Mouse (Mus musculus): ENCODE measurements at regions not wholly inside any gene's neighbourhood (a gene's known extent, or its start where the extent isn't known, plus 50 kb on each side); places are given as distances from the start of the nearest gene placed in this dataset.

DNA sequence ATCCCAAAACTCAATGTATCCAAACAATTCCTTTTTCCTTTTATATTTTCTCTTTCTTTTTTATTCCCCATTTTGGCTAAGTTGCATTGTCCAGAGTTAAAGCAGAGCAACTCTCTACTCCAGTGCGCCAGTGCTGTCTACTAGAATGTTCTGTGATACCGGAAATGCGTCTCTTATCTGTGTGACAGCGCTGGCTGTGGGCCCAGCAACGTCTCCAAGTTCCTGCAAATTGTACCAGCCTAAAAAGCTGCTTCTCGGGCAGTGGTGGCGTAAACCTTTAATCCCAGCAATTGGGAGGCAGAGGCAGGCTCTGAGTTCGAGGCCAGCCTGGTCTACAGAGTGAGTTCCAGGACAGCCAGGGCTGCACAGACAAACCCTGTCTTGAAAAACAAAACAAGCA lies 59.4 kb downstream of the Cox18 start:
- ATAC-seq (replicated peaks; ENCODE audit: low FRiP score, low TSS enrichment, poor library complexity, severe bottlenecking): peak; percentile 71

DNA sequence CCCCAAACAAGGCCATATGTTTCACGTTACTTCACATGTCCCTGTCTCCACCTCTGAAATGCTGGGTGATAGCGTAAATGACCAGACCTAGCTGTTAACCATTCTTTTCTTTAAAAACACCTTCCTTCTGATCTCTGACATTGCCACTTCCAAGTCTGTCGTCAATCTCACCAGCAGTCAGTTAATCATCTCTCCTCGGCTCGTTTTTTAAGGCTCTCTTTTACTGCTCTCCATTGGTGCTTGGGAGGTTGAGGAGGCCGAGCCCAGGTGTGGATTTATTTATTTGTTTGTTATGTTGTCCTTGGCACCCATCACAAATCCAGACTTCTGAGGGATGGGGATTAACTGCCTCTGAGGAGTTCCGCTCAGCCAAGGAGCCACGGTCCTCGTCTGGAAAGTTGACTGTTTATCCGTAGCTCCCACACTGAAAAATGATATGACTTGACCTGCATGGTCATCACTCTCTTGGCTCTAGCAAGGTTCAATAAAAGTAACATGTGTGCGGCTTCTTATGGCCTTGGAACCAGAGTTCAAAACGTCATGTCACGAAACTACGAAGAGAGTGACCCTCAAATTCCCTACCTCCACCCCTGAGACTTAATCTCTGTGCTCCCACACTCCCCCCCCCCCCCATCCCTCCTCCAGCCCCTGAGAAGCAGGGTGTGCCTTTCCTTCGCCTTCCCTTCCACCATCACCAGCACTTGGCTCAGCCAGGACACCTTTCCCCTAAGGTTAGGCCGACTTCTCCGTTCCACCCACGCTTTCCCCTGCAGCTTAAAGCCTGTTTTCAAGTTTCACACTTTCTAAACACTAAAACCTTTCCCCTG lies 60.6 kb downstream of the Cox18 start:
- ATAC-seq (replicated peaks; ENCODE audit: low FRiP score, low TSS enrichment, poor library complexity, severe bottlenecking): no peak

DNA sequence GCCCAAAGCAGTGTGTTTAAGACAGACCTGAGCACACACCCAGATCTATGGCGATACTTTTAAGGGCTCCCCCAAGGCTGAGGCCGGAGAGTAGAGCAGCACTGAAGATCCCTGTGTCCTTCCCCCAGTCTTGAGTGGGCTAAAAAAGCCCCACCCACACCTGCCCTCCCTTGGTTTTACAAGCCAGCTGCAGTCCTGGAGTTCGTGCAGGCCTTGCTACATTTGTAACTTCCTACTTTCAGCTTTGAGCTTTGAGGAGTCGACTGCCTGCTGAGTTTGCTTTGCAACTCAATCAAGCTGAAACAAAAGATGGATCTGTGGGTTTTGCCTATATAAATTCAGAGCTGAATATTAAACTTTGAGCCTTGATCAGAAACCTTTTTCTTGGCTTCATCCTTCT lies 63.5 kb downstream of the Cox18 start:
- ATAC-seq (replicated peaks; ENCODE audit: low FRiP score, low TSS enrichment, poor library complexity, severe bottlenecking): no peak

DNA sequence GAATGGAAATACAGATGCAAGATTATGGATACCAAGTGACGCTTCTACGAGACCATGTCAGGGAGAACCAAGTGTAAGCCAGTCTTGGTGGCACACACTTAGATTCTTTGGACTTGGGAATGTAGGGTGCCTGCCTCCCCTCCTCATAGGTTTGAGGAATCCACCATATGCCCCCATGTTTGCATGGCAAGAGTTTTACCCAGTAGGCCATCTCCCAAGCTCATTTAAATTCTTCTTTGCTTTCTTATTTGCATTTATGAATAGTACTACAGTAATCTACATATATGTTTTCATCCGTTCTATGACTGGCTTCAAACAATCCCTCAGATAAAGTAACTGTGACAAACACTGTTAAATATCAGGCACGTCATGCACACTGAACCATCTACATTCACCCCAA lies 67.3 kb downstream of the Cox18 start:
- ATAC-seq (replicated peaks; ENCODE audit: low FRiP score, low TSS enrichment, poor library complexity, severe bottlenecking): no peak

DNA sequence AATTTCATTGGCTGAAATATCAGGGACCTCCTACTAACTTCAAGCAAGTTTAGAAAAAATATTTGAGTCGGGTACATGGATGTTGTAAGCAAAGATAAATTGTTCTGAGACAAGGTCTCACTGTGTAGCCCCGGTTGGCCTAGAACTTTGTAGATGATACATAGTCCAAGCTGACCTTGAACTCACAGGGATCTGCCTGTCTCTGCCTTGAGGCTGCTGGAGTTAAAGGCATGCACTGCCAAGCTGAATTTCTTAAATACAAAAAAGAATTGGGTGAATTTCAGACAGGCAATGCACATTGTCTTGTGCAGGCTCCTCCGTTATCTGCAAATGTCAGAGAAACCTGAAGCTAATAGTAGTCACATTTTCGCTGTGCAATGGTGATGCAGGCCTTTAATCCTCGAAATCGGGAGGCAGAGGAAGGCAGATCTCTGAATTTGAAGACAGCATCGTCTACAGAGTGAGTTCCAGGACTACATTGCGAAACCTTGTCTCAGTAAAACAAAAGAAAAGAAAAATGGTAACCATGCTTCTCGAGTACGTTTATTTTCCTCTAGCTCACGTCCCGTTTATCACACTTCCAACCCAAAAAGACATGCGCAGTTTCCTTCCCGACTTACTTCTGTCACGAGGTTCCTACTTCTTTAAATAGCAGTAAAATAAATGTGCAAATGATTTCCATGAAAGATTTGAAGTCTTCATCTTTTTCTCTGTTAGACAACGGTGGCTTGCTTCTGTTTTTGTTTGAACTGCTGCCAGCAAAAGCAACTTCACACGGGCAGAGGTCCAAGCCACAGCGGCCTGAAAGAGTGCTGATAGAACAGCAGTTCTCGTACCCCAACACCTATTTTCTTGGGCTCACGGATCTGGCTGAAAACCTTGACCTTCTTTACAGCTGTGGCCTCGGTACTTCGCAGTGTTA lies 73.9 kb downstream of the Cox18 start:
- peak; percentile 96 for ATAC-seq (replicated peaks; ENCODE audit: low FRiP score, low TSS enrichment, poor library complexity, severe bottlenecking)

DNA sequence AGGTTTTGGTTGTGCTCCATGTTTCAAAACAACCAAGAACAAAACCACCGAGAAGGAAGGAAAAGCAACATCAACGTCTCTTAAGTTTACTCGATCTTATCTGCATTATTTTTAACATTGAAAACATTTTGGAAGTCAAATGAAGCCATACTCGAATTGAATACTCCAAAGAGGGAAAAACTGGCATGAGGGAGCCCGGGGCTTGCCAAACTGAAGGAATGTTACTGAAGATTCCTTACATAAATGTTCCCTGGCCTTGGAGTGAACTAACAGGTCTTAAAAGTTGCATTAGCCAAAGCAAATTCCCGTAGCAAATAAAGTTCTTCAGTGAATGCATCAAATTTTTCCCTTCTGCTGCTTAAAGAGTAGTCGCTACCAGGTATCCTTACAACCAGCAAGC lies 87.8 kb downstream of the Cox18 start:
- ATAC-seq (replicated peaks; ENCODE audit: low FRiP score, low TSS enrichment, poor library complexity, severe bottlenecking): no peak

DNA sequence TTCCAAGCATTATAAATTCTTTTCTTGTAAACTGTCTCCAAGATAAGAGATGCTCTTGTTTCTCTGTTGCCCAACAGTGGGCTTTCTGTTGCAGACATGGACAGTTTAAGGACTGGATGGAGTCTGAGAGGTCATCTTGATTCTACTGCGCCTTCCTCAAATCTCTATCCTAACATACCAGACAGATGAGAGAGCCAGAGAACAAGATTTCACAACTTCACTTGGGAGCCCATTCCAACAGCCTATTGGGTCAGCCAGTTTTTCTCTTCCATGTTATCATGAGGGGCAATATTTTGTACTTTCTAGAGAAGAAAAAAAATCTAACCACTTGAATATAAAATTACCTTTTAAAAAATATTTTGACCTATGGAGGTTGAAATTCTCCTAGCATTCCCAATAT lies 116.8 kb downstream of the Cox18 start:
- ATAC-seq (replicated peaks; ENCODE audit: low FRiP score, low TSS enrichment, poor library complexity, severe bottlenecking): no peak

DNA sequence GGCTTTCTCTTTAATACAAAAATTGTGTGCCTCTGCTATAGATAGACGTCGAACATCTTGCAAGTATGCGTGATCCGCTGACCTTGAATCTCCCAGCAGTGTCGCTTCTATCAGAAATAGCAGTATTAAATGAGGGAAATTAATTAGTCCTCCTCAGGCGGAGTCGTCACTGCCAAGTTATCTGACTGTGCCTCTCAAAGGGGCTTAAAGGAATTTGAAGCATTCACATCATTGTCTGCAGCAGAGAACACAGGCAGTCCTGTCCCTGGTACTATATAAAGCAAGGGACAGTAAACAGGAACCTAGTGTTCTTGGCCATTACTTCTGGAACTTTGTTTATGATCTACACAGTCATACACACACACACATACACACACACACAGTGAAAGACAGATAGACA lies 119.1 kb downstream of the Cox18 start:
- ATAC-seq (replicated peaks; ENCODE audit: low FRiP score, low TSS enrichment, poor library complexity, severe bottlenecking): no peak

DNA sequence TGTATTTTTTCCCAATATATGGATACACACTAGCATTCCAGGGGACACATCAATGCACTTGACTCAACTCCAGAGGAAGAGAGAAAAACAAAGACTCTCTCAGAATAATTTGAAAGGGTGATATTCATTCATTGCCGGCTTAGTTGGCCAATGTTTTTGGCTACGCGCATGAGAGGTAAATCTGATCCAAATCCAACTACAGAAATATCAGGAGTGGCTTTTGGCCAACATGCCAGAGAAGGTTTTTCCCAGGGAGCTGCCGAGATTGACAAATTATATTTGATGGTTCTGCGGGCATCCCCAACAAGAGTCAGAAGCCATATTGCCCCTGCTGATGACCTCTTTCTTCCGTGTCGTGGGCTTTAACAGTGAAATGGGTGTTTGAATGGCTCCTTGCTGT lies 135.3 kb downstream of the Cox18 start:
- ATAC-seq (replicated peaks; ENCODE audit: low FRiP score, low TSS enrichment, poor library complexity, severe bottlenecking): no peak

DNA sequence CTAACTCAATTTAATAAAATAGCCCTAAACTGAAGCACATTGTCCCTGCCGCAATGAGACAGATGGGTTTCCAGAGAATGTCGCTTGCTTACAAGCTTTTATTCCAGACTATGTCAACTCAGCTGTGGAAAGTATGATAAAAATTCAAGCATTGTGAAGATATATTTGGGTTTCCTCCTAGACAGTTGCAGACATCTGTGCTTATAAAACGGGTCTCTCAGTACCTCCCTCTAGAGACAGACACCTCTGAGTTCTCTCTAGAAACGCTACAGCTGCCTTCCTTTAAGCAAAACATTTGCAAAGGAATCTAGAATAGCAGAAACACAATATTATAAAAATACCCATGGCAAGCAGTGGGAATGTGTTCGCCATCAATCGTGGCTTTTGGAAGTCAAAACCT lies 137.3 kb downstream of the Cox18 start:
- no peak for ATAC-seq (replicated peaks; ENCODE audit: low FRiP score, low TSS enrichment, poor library complexity, severe bottlenecking)

DNA sequence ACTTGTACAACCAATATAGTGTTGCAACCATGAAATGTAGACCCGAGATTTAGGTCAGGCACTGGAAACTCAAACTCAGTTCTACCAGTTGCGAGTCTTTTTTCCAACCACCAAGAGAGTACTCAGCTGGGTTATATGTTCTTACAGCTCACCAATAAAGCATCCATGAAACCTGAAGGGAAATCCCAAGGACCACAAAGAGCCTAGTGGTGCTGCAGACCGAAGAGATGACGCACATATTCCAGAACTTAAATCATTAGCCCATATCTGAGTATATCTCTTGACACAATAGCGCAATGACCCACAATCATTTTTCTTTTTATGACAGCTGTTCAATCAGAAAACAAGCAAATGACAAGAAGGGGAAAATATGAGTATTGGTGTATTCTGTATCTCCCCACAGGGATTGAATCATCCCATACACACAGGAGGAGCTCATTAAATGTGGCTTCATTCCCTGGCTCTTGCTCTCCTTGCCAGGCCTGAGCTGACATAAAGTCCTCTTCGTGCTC lies 146.7 kb downstream of the Cox18 start:
- no peak for ATAC-seq (replicated peaks; ENCODE audit: low FRiP score, low TSS enrichment, poor library complexity, severe bottlenecking)

DNA sequence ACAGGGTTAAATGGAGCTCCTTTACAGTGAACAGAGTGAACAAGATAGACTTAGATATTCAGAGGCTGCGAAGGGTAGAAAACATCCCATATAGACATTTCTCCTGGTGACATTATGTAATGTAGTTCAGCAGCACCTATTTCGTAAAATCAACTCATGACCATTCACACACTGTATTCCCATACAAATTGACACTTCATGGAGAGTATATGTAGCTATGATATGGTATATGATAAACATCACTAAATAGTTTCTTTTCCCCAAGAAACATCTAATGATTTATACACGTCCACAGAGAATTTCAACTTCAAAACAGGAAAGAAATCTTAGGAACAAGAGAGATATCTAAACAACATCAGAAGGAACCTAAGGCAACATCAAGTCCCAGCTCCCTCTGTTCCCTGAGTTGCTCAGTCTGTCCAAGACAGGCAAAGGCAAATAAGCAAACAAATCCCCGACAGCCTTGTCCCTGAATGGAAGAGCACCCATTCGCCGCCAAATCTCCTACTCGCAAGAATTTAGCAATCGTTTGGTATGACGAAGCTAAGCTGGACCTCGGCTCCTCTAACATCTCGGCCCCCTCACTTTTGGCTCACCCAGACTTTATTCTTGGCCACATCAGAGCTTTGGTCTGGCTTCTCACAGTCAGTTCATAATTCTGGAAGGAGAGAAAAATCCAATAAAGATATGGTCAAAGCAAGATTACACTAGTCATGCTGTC lies 148.0 kb downstream of the Cox18 start:
- ATAC-seq (replicated peaks; ENCODE audit: low FRiP score, low TSS enrichment, poor library complexity, severe bottlenecking): no peak

DNA sequence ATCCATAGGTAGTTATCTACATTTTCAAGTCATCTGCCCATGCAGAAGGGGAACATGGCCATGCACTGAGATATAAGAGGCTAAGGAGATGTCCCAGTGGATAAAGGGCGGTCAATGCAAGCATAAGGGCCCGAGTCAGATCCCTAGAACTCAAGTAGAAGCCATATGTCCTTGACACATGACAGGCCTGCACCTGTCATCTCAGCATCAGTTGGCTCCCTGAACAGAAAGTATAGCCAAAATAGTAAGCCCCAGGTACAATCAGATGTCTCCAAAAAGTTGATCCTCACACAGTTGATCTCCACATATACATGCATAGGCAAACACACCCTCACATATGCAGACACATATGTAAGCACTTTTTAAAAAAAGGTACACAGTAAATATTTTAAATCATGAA lies 152.0 kb downstream of the Cox18 start:
- no peak for ATAC-seq (replicated peaks; ENCODE audit: low FRiP score, low TSS enrichment, poor library complexity, severe bottlenecking)

DNA sequence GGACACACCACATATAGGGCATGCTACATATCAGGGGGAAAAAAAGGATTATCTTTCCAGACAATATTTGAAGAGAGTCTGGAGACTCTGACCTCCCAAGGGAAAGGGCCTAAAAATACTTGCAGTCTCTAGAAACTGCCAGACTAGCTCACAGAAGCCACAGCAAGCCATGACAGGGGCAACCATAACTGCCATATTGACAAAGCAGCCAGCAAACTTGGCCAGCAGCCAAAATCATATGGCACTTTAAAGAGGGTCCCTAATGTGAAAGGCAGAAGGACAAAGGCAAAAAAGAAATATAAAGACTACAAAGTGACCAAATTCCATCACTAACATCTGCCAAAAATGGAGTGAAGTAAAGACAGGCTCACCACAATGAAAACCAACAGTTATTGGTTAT lies 155.2 kb downstream of the Cox18 start:
- no peak for ATAC-seq (replicated peaks; ENCODE audit: low FRiP score, low TSS enrichment, poor library complexity, severe bottlenecking)

DNA sequence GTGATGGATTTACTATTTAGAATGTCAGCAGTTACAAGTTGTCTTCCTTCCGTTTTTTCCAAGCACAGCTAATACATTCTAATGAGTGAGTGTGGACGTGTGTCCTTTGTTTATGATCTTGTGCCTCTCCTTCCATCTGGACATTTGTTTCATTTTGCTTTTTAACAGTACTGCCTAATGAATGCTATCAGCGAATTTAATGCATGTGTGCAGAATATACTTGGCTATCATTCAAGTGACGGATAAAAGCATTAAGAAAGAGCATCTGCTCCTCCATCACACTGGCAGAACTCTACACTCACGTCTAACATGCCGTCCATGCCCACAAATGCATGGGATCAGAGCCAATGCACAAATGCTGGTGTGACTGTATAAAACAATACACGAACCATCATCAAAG lies 156.0 kb downstream of the Cox18 start:
- no peak for ATAC-seq (replicated peaks; ENCODE audit: low FRiP score, low TSS enrichment, poor library complexity, severe bottlenecking)

DNA sequence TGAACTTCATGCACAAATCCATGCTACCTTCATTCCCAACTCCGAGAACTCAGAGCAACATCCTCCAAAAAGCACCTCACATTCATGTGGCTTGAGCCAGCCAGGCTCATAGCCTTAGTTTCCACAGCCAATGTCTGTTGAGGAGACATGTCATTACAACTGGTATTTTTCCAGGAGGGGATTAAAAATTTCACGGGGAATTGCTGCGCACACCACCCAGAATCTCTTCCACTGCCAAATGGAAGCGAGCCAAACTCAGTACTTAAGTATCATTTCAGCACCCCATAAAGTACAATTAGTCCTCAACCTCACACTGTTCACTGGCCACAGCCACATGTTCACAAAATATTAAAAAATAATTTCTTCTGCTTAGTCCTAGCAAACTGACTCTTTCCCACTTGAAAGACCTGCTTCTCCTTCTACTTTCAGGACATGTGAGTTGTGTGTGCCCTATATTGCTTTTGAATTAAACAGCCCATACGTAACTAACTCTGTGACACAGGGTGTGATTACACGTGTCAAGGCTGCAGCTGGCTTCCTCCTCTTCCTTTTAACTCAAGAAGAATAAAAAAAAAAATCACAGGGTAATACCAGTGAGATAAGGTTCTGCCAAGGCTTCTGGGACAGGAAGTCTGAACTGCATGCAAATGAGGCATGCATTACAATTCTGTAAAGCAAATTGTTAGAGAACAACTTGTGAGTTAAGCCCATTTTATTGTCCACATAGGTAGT lies 157.8 kb downstream of the Cox18 start:
- no peak for ATAC-seq (replicated peaks; ENCODE audit: low FRiP score, low TSS enrichment, poor library complexity, severe bottlenecking)

DNA sequence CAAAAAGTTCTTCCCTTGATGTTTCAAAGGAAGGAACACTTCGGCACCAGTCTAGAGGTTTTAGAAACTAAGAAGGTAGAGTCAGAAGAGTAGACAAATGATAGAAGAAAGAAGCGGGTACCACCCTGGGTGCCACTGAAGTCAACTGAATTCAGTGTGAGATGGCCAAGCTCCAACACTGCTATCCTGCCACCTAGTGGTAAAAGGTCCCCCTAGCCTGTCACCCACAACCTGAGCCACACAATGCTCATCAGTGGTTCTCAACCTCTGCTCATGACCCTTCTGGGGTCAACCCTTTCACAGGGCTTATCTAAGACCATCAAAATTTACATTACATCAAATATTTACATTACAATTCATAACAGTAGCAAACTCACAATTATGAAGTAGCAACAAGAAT lies 168.1 kb downstream of the Cox18 start:
- ATAC-seq (replicated peaks; ENCODE audit: low FRiP score, low TSS enrichment, poor library complexity, severe bottlenecking): peak; percentile 75

DNA sequence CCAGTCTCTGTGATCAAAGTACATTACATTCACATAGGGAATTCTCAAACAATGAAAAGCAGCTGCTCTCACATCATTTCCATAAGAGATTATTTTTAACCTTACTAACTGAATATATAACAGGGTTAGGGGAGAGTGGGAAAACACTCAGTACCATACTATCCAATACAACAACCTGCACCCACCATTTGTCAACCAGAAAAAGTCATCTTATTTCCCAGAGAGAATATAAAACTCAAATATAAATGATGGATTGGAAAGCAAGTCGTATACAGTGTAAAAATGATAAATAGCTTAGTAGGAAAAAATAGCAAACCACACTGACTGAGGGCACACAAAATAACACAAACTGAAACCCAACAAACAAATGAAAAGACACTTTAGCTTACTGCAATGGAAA lies 169.4 kb upstream of the Adamts3 start:
- no peak for ATAC-seq (replicated peaks; ENCODE audit: low FRiP score, low TSS enrichment, poor library complexity, severe bottlenecking)

DNA sequence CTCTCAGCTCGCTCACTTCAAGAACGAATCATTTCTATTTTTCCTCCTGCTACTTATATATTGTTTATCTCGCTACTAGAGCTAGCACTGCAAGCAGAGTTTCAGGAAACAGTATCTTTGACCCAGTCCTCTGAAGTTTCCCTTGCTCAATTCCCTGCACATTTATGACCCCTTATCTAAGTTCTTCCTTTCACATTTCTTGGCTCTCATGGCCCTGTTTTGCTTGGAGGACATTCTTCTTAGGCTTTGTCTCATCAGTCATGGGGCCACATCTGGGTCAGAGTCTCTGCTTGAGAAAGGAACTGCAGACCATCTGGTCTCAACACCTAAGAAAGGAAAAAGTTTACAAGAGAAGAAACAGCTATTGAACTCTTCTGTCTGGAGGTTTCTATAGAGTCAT lies 166.7 kb upstream of the Adamts3 start:
- ATAC-seq (replicated peaks; ENCODE audit: low FRiP score, low TSS enrichment, poor library complexity, severe bottlenecking): no peak

Measured in megakaryocyte-erythroid progenitor cell, adult 5-6 weeks (primary cell).